Comparison of ENCODE assay signal across 23 mouse cellular contexts in the genomic region with DNA sequence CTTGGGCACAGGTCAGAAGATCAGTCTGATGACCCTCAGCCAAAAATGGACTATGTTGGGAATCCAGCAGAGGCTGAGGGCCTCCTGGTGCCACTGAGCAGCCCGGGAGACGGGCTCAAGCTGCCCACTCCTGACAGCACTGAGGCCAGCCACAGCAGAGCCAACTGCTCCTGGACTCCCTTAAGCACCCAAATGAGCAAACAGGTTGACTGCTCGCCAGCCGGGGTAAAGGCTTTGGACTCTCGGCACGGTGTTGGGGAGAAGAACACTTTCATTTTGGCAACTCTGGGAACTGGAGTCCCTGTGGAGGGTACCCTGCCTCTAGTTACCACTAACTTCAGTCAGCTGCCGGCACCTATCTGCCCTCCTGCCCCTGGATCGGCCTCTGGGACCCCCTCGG.
"Had no signal": no experiment of that assay in that cellular context is flagged by ENCODE, and none has a peak within 500 bp of the region (broad histone marks: within the 10 kb centered on the region; RNA-seq: fewer than 3 reads in every experiment).

No protein-coding gene starts in this region.

- H3K27ac ChIP-seq: gastrocnemius, adult 2 months; heart, embryonic 10.5 days; hindbrain, embryonic 10.5 days; hindbrain, embryonic 12.5 days; hindbrain, embryonic 14.5 days; intestine, embryonic 15.5 days; layer of hippocampus, adult 2 months; left cerebral cortex, adult 2 months; limb, embryonic 10.5 days; limb, embryonic 12.5 days; liver, embryonic 13.5 days; liver, embryonic 15.5 days had no signal

- DNase-seq: gastrocnemius, adult 2 months; gastrocnemius, postnatal 10 days; gastrocnemius, postnatal 25 days; heart, adult 18-20 months; heart, postnatal 10 days; heart, postnatal 4 days; kidney, adult 18-20 months; kidney, adult 8-10 months; kidney, postnatal 10 days; kidney, postnatal 4 days; liver, embryonic 13.5 days; liver, postnatal 0 days had no signal

- H3K4me3 ChIP-seq: gastrocnemius, adult 2 months; heart, embryonic 10.5 days; heart, embryonic 12.5 days; hindbrain, embryonic 10.5 days; hindbrain, embryonic 12.5 days; intestine, embryonic 15.5 days; layer of hippocampus, adult 2 months; left cerebral cortex, adult 2 months; limb, embryonic 10.5 days; limb, embryonic 12.5 days; liver, embryonic 13.5 days; liver, embryonic 15.5 days had no signal

- H3K4me1 ChIP-seq: liver, embryonic 13.5 days; liver, embryonic 15.5 days had no signal
